Mouse (Mus musculus) bone marrow macrophage, adult 2 months (primary cell): ENCODE data around the gene 1700001P01Rik. TPM values are rescaled to one million over a fixed set of nuclear protein-coding genes. Genes with fewer than 3 reads are reported as not detected.
A peak's percentile ranks its signal among the peaks of the same experiment; 100 is the strongest.

Source experiments
- H3K27ac ChIP-seq: 2 replicates; pipeline ENCODE4 v1.5.1; 2012; ENCODE audit warnings: low read depth, low read length; ENCODE audit not compliant: insufficient read depth
- H3K4me1 ChIP-seq: 2 replicates; pipeline ENCODE4 v1.6.1; 2012; ENCODE audit warnings: low read length; ENCODE audit not compliant: control insufficient read depth, insufficient read depth
- H3K4me3 ChIP-seq: 2 replicates; pipeline ENCODE4 v1.5.1; 2012; ENCODE audit warnings: mild to moderate bottlenecking, low read length, moderate library complexity; ENCODE audit not compliant: insufficient read depth
- CTCF ChIP-seq: IDR thresholded peaks from 2 replicates; pipeline ENCODE4 v1.5.1; 2012; ENCODE audit warnings: low read depth, mild to moderate bottlenecking, low read length, moderate library complexity
- POLR2A ChIP-seq: IDR thresholded peaks from 2 replicates; pipeline ENCODE4 v1.6.1; 2012; ENCODE audit warnings: mild to moderate bottlenecking, low read depth, low read length, borderline replicate concordance
- polyA plus RNA-seq: library from polyadenylated mRNA; stranded (reverse); fragments of >200 nt; gene quantifications from 2 replicates; pipeline ENCODE4 v1.2.4, GENCODE M21; 2012; ENCODE audit not compliant: missing spikeins, insufficient read depth, insufficient read length

1700001P01Rik gene
- polyA plus RNA-seq, 1 experiment, result not detected

DNA sequence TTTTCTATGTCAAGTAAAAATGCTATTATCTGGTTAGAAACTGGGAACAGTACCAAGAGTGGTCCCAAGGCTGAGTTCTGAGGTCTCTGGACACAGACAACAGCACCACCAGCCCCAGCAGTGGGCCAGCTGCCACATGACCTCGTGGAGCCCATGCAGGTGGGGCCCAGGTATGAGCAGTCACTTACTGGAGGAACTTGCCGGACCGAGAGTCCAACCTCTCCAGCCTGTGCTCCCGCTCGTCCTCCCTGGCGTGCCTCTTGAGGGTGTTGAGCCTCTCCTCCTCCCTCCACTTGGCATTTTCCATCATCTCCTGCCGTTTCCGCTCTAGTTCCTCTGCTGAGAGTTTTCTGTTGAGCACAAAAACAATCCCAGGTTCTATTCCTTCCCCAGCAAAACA lies 27.9 kb downstream of the 1700001P01Rik start:
- TF ChIP-seq POLR2A, result no peak
- Histone ChIP-seq H3K4me1 (peaks cover 10% of the 10 kb centered on the region), H3K27ac (no peak overlapping the region), H3K4me3 (no peak overlapping the region)

GRCm38 (mm10) chr11:97745331-97745721 lies 30.4 kb downstream of the 1700001P01Rik start:
- peaks cover 25% of the 10 kb centered on the region for H3K4me1 ChIP-seq
- H3K27ac ChIP-seq, result no peak overlapping the region
- no peak for TF ChIP-seq CTCF
- no peak for TF ChIP-seq POLR2A
- peak overlapping the region; percentile 74 for H3K4me3 ChIP-seq

DNA sequence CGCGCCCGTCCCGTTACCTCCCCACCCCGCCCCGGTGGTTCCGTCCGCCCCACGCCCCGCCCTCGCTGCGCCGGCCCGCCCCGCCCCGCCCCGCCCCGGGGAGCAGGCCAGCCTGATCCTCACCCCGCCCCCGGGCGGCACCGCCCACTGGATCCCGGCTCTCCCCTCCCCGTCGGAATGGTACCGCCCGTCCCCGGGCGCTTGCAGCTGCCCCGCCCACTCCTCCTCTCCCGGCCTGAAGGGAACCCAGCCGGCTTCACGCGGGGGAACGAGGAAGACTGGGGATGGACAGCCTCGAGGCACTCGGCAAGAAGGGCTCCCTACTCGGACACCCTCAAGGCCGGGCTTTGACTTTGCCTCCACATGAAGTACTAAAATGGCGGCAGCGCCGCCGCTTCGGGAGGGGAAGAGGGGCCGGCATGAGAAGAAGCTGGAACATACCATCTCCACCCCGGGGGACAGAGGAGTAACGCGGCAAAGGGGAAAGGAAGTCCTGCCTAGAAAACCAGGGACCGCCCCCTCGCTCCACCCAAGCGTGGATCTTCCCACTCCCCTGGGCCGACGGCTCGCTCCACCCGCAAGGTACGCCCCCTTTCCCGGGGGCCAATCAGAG lies 30.9 kb downstream of the 1700001P01Rik start:
- TF ChIP-seq CTCF (no peak), POLR2A (no peak)
- peak overlapping the region; percentile 68 for H3K27ac ChIP-seq
- H3K4me1 ChIP-seq, result peaks cover 25% of the 10 kb centered on the region
- peak overlapping the region; percentile 74 for H3K4me3 ChIP-seq

DNA sequence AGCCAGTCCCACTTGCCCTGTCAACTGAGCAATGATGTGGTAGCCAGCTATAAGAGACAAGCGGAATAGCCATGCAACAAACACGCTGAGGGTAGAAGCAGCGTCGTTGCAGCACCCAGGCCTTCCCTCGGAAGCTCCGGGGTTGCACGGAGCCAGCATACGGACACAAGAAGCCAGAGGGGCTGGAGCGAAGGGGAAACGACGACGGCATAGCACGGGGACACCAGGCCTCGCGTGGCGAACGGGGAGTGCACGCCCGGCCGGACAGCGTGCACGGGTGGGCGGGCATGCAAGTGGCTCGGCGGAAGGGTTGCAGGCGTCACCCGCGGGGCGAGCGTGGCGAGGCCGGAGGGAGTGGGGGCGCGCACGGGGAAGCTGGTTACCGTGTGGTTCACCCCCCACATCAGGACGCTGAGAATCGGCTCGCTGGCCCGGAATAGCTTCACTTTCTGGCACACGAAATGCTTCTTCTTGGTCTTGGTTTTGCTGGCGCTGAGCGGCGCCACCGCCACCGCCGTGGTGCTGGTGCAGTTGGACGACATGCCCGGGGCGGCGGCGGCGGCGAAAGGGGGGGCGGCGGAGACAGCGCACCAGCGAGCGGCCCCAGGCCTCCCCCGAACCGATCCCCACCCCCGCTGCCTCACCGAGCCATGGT lies 31.5 kb downstream of the 1700001P01Rik start, which contains the start of gene Pip4k2b:
Gene Pip4k2b, minus strand, starts transcription at position 642 of the 655 bp plus-strand sequence.
- Histone ChIP-seq H3K27ac (peak within 1 kb of the TSS; percentile 75), H3K4me3 (peak within 1 kb of the TSS; percentile 74), H3K4me1 (peaks cover 24% of the 10 kb centered on the region)
- no peak for TF ChIP-seq POLR2A
- TF ChIP-seq CTCF, result no peak

GRCm38 (mm10) chr11:97743423-97743822 lies 32.3 kb downstream of the 1700001P01Rik start:
- TF ChIP-seq CTCF (no peak), POLR2A (no peak)
- H3K4me3 ChIP-seq, result peak overlapping the region; percentile 71
- peaks cover 22% of the 10 kb centered on the region for H3K4me1 ChIP-seq
- peak overlapping the region; percentile 75 for H3K27ac ChIP-seq

- peak overlapping the region; percentile 71 for H3K4me3 ChIP-seq
- H3K4me1 ChIP-seq, result peaks cover 22% of the 10 kb centered on the region
- H3K27ac ChIP-seq, result no peak overlapping the region
- TF ChIP-seq CTCF (no peak), POLR2A (no peak)
Measured at GRCm38 (mm10) chr11:97742591-97742990, 33.1 kb downstream of the 1700001P01Rik start.

DNA sequence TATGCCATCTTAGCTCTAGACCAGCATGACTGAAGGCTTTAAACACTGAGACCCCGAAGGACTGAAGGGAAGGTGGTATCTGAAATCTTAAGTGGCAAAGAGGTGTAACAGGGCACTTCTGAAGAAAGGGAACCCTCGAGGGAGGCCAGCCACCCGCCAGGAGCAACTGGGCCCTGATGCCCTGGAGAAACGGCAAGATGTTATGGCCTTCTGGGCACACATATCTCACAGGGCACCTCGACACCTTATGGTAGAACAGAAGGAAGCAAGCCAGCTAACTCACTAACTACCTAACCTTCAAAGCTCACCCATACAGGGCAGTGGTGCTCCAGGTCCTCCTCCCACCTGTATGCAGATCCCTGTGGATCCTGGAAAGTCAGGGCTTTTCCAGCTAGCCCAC lies 33.6 kb downstream of the 1700001P01Rik start:
- H3K27ac ChIP-seq, result no peak overlapping the region
- H3K4me3 ChIP-seq, result no peak overlapping the region
- peaks cover 22% of the 10 kb centered on the region for H3K4me1 ChIP-seq
- TF ChIP-seq CTCF (no peak), POLR2A (no peak)

DNA sequence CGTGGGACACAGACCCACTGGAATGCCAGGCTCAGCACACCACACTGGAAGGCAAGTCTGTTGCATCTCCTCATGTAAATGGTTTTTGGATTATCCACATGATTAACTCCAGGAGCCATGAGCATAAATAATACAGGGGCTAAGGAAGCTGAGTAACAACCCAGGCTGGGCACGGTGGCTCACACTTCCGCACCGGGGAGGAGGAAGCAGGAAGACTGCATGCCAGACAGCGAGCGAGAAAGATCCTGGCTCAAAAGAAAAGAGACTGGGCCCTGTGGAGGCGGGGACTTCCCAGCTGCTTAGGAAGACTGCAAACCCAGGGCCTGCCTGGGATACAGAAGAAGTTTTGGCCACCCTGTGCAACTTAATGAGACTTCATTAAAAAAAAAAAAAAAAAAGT lies 35.5 kb downstream of the 1700001P01Rik start:
- TF ChIP-seq CTCF (no peak), POLR2A (no peak)
- Histone ChIP-seq H3K27ac (peak overlapping the region; percentile 69), H3K4me1 (peaks cover 22% of the 10 kb centered on the region), H3K4me3 (peak overlapping the region; percentile 41)

DNA sequence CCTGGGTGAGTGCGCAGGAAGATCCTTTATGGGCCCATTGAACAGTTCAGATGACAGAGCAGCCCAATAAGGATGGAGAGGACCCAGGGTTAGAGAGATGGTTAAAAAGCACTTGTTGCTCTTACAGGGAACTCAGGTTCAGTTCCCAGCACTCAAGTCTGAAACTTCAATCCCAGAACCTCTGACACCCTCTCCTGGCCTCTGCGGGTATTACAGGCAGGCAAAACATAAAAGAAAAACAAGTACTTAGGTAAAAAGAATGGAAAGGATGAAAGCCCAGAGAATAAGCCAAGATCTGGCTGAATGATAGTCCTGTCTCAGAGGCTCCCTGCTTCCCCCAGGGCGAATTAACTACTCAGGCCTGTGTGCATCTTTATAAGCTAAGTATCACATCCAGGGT lies 36.6 kb downstream of the 1700001P01Rik start:
- no peak overlapping the region for H3K27ac ChIP-seq
- H3K4me1 ChIP-seq, result peaks cover 24% of the 10 kb centered on the region
- TF ChIP-seq CTCF, result no peak
- no peak for TF ChIP-seq POLR2A
- no peak overlapping the region for H3K4me3 ChIP-seq

DNA sequence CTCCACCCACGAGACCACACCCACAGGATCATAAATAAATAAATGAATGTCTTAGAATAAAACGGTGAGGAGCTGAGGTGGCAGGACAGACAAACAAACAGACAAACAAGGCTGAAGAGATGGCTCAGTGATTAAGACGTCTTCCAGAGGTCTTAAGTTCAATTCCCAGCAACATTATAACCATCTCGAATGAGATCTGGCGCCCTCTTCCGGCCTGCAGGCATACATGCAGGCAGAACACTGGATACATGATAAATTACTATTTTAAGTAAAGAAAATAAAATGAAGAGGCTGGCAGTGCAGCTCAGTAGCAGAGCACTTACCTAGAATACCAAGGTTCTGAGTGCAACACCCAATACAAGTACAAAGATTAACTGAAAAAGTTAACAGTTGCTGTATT lies 37.0 kb downstream of the 1700001P01Rik start:
- TF ChIP-seq CTCF, result peak; percentile 30; the same call in 1 of the 2 replicates
- no peak for TF ChIP-seq POLR2A
- Histone ChIP-seq H3K4me1 (peaks cover 25% of the 10 kb centered on the region), H3K4me3 (no peak overlapping the region)

DNA sequence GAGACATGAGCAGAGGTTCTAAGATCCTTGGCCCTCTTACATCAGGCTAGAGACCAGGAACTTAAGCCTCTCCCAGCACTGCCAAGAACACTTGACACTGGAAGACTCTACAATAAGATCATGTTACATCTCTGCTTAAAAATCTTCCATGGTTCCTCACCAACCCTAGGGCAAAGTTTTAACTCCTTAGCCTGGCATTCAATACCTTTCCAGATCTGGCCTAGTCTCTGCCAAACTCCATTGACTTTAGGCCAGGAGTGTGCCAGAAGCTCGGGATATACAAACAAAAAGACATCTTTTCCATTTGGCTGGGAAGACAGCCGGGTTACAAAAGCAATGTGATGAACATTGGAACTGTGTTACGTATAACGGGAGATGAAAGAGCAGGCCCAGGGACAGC lies 38.1 kb downstream of the 1700001P01Rik start:
- Histone ChIP-seq H3K4me3 (no peak overlapping the region), H3K27ac (no peak overlapping the region), H3K4me1 (peaks cover 20% of the 10 kb centered on the region)
- TF ChIP-seq POLR2A, result no peak
- TF ChIP-seq CTCF, result no peak

More for the DNA sequence above, 37.0 kb downstream of the 1700001P01Rik start:
- no peak overlapping the region for H3K27ac ChIP-seq
